13 mouse cellular contexts compared by ENCODE assay signal in genomic region chrX:160588523-160588922, GRCm38 (mm10).
DNase-seq lines count a peak whose midpoint lies in the region; ATAC-seq and TF ChIP-seq lines count a peak whose summit lies in the region.
"Had no signal": no experiment of that assay in that cellular context is flagged by ENCODE, and none has a peak within 500 bp of the region (broad histone marks: within the 10 kb centered on the region; RNA-seq: fewer than 3 reads in every experiment).

No protein-coding gene starts in this region.

- no peak overlapping the region for H3K4me2 ChIP-seq in heart, embryonic 14.5 days (ENCODE audit: low read length)
- H3K4me2 ChIP-seq: midbrain, embryonic 12.5 days had no signal

- no peak for TF ChIP-seq CTCF in olfactory bulb, adult 2 months (IDR thresholded peaks at IDR 0.05; ENCODE audit: insufficient read depth, low read depth, low read length)

- DNase-seq in cerebellum, postnatal 14 days, result peak; percentile 28 to 35
- DNase-seq in cerebellum, postnatal 25 days, result no peak
- no peak for DNase-seq in heart, embryonic 10.5 days (ENCODE audit: low spot score)
- DNase-seq in lung, postnatal 10 days, result peak; percentile 26
- DNase-seq in lung, adult 18-20 months, result no peak
- DNase-seq: adrenal gland, adult 2 months; B cell, adult 2 months; thymus, postnatal 4 days had no signal

- no peaks in the 10 kb centered on the region for H3K27me3 ChIP-seq in heart, embryonic 14.5 days (ENCODE audit: control insufficient read depth, insufficient read depth, low read length)
- peaks cover 4% of the 10 kb centered on the region; the same call in 1 of the 2 replicates for H3K27me3 ChIP-seq in heart, embryonic 10.5 days (ENCODE audit: insufficient read depth, poor library complexity, severe bottlenecking)

- TF ChIP-seq POLR2A in olfactory bulb, adult 2 months (IDR thresholded peaks at IDR 0.05; ENCODE audit: insufficient read depth, low read depth, low read length), result no peak

- no peak overlapping the region for H3K9ac ChIP-seq in heart, embryonic 14.5 days (ENCODE audit: low read length)
- H3K9ac ChIP-seq: liver, embryonic 14.5 days; midbrain, embryonic 12.5 days had no signal

- no peaks in the 10 kb centered on the region for H3K9me3 ChIP-seq in heart, embryonic 14.5 days (ENCODE audit: control insufficient read depth, low read length)
- H3K9me3 ChIP-seq in heart, embryonic 10.5 days, result no peaks in the 10 kb centered on the region
- H3K9me3 ChIP-seq: midbrain, embryonic 12.5 days had no signal

- H3K27ac ChIP-seq in heart, embryonic 14.5 days (replicated peaks in 1 of 2; ENCODE audit: control insufficient read depth in 1 of 2, insufficient read depth in 1 of 2, low read depth in 2 of 2, low read length in 2 of 2), result peak overlapping the region; percentile 85 to 89
- no peak overlapping the region for H3K27ac ChIP-seq in heart, embryonic 10.5 days
- H3K27ac ChIP-seq in olfactory bulb, adult 2 months (ENCODE audit: insufficient read depth, low read depth, low read length), result peak overlapping the region; percentile 53; the same call in 1 of the 2 replicates
- H3K27ac ChIP-seq: kidney, postnatal 0 days; liver, embryonic 14.5 days; midbrain, embryonic 12.5 days had no signal

- 0 out of 2 replicates have a peak, but pooled peaks have one; percentile 28 for ATAC-seq in heart, embryonic 14.5 days (ENCODE audit: insufficient number of reproducible peaks, insufficient read depth, low FRiP score, low read depth)

- H3K4me1 ChIP-seq in heart, embryonic 14.5 days (ENCODE audit: control insufficient read depth in 2 of 2, insufficient read depth in 2 of 2, low read length in 2 of 2), result peaks cover 12 to 13% of the 10 kb centered on the region in 2 experiments
- H3K4me1 ChIP-seq in heart, embryonic 10.5 days, result peaks cover 5% of the 10 kb centered on the region; the same call in 1 of the 2 replicates
- peaks cover 45% of the 10 kb centered on the region for H3K4me1 ChIP-seq in olfactory bulb, adult 2 months (ENCODE audit: control insufficient read depth, insufficient read depth, low read length)
- H3K4me1 ChIP-seq: midbrain, embryonic 12.5 days had no signal

- peaks cover 28% of the 10 kb centered on the region; the same call in 1 of the 2 replicates for H3K36me3 ChIP-seq in heart, embryonic 14.5 days (ENCODE audit: control insufficient read depth, insufficient read depth, low read length)
- H3K36me3 ChIP-seq in heart, embryonic 10.5 days, result peaks cover 15% of the 10 kb centered on the region; the same call in 1 of the 2 replicates
- H3K36me3 ChIP-seq: midbrain, embryonic 12.5 days had no signal

- 49% methylated on average over 4 of the region's 4 CpGs for WGBS in heart, embryonic 14.5 days
- 66% methylated on average over 4 of the region's 4 CpGs for WGBS in heart, embryonic 10.5 days
- WGBS in olfactory bulb, adult 2 months, result 27% methylated on average over 4 of the region's 4 CpGs

- H3K4me3 ChIP-seq in heart, embryonic 14.5 days (ENCODE audit: control insufficient read depth in 1 of 2, insufficient read depth in 1 of 2, low read depth in 1 of 2, low read length in 2 of 2), result no peak overlapping the region
- H3K4me3 ChIP-seq in heart, embryonic 10.5 days, result no peak overlapping the region
- H3K4me3 ChIP-seq in olfactory bulb, adult 2 months (ENCODE audit: insufficient read depth, low read depth, low read length), result no peak overlapping the region
- H3K4me3 ChIP-seq: midbrain, embryonic 12.5 days had no signal

Comparison
In these comparisons a context has a peak if more than half of its experiments do, and no peak if none do; other contexts are left out.
1. DNase-seq: peak in cerebellum, postnatal 14 days (2 of 2) and lung, postnatal 10 days (single experiment); none in cerebellum, postnatal 25 days (0 of 2), heart, embryonic 10.5 days (single experiment) and lung, adult 18-20 months (0 of 2).